Mouse (Mus musculus) granulocyte monocyte progenitor cell, adult 5-6 weeks (primary cell): ENCODE measurements around the gene Frmd8. TPM values are rescaled to one million over a fixed set of nuclear protein-coding genes. Genes with fewer than 3 reads are reported as not detected.

Source experiments
- ATAC-seq: replicated peaks from 2 replicates; pipeline ENCODE4 v1.8.0; 2016; ENCODE audit warnings: mild to moderate bottlenecking, moderate TSS enrichment, inconsistent platforms; ENCODE audit not compliant: poor library complexity, severe bottlenecking
- total RNA-seq, 2 experiments: library from RNA; stranded (forward) in 1 of 2; stranded (reverse) in 1 of 2; fragments of 200-712, 200-1000 nt in 1 of 2; fragments of >200 nt in 1 of 2; fragmentation: Nextera tagmentation in 1 of 2; gene quantifications; 2 replicates each; pipeline ENCODE4 v1.2.3; 2014 to 2017

Frmd8 gene
- total RNA-seq, 2 experiments from 2014 or later = 17.9 to 28.4 TPM

DNA sequence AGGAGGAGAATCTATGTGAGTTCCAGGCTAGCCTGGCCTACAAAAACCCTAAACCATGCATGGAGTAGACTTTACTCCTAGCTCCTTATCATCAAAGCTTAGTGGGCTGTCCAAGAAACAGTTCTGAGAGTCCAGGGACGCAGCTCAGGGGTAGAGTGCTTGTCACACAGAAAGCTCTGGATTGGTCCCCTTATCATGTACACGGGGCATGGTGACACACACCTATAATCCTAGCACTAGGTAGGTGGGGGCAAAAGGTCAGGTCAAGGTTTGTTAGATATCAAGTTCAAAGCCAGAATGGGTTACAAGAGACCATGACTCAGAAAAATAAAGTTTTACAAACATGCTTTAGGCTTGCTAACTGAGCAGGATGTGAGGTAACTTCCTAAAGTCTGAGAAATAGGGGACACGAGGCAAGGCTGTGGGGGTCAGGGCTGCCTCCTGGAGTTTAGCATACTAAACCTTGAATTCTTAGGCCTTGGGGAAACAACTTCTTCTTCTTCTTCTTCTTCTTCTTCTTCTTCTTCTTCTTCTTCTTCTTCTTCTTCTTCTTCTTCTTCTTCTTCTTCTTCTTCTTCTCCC is 12.3 kb upstream of the Frmd8 start:
- peak; percentile 50; the same call in 1 of the 2 replicates for ATAC-seq

- ATAC-seq = no peak
Measured at GRCm38 (mm10) chr19:5885838-5886237, 10.8 kb upstream of the Frmd8 start.

- ATAC-seq = no peak
Measured at GRCm38 (mm10) chr19:5883935-5884334, 8.9 kb upstream of the Frmd8 start.

GRCm38 (mm10) chr19:5882079-5882478 is 7.0 kb upstream of the Frmd8 start:
- ATAC-seq = peak; percentile 12

GRCm38 (mm10) chr19:5881155-5881554 is 6.1 kb upstream of the Frmd8 start:
- no peak for ATAC-seq

- no peak for ATAC-seq
Measured at GRCm38 (mm10) chr19:5879735-5880134, 4.7 kb upstream of the Frmd8 start.

DNA sequence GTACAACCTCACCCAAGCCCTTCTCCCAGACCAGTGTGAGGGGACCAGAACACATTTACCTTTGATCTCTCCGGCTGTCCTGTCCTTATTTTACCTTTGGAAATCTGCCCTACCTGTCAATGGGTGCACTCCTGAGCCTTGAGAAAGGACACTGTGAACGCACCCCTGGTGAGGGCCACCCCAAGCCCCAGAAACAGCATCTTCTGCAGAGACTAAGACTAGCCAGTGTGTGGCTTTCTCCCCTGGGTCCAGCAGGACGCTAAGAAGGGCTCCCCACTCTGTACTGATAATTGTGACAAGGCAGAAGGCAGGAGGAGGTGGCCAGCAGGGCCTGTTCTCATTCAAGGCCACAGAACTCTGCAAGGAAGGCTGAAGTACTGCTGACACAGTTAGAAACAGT is 3.8 kb upstream of the Frmd8 start:
- no peak for ATAC-seq

DNA sequence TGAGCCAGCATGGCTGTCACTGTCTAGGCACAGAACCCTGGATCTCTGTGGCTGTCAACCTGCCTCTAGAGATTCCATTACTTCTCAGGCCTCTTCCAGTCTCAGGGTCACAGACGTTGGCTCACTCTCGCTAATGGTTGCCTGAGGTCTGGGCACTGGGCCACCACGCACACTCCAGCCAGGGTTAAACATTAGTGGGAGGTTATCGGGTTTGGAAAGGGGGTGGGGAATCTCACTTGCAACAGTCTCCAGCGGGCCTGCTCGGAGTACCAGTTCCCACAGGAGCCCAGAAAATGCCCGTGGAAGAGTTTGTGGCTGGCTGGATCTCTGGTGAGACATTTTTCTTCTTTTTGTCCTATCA is 3.3 kb upstream of the Frmd8 start:
- ATAC-seq = no peak

DNA sequence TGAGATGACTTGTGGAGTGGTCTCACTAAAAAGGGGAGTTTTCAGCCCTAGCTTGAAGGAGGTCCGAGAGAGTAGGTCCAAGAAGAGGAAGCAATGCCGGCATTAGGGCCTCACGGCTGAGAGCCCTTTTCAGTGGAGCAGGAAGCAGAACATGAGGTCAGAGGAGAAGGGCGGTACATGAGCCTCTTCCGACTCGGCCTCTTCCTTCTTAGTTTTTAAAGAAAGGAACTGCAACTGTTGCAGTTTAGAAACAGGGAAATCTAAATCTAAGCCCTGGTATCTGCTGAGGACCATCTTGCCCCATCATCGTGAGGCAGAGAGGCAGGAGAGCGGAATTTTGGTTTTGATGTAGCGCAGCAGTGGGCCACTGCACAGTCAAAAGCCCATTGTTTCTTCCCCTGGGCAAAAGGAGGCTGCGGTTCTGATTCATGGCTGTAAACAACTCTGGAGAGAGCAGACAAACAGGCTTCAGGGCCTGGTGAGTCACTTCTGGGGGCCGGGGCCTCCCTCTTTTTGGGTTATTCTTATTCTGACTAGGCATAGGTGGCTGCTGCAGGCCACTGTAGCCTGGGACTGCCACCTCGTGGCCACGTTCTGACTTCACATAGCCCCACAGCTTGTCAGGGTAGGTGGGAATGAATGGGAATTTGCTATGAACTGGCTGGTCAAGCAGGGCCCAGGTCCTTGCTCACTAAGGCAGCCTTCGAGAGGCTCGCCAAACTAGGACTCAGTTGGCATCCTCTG is 2.7 kb upstream of the Frmd8 start, which contains the start of gene Slc25a45:
Gene Slc25a45, plus strand, starts transcription at position 191 of the 744 bp plus-strand sequence.
- ATAC-seq = peak; percentile 60

- no peak for ATAC-seq
Measured at GRCm38 (mm10) chr19:5874391-5874968, 594 bp downstream of the Frmd8 start.

- no peak for ATAC-seq
Measured at GRCm38 (mm10) chr19:5872931-5873556, 2.0 kb downstream of the Frmd8 start.

DNA sequence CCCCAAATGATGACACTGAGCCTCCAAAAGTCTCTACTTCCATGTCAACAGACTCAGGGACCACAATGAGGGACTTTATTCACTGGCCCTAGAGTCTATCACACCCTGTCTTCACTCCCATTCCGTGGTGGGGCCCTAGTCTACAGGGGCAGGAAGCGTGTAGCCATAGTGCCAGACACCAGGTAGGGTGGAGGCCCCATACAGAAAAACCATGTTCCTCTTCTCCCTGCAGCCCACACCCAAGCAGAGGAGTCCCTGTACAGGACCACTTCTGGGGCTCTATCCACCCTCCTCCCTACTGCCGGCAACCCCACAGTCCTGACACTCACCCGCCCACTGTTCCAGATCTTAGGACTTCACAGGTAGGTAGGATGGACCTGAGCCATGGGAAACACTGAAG is 2.5 kb downstream of the Frmd8 start:
- 0 out of 2 replicates have a peak, but pooled peaks have one; percentile 12 for ATAC-seq

DNA sequence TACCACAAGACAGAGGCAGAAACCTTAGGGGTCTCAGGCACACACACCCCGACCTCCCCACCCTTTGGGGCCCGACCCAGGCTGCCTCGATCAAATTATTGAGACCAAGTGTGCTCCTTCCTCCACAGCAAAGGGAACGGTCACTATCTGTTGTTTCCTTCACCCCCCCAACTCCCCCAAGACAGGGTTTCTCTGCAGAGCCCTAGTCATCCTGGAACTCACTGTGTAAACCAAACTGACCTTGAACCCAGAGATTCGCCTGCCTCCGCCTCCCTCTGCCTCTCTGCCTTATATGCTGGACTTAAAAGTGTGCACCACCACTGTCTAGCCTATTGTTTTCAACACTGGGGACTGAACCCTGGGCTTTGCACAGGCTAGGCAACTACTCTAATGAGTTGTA is 3.4 kb downstream of the Frmd8 start:
- no peak for ATAC-seq

DNA sequence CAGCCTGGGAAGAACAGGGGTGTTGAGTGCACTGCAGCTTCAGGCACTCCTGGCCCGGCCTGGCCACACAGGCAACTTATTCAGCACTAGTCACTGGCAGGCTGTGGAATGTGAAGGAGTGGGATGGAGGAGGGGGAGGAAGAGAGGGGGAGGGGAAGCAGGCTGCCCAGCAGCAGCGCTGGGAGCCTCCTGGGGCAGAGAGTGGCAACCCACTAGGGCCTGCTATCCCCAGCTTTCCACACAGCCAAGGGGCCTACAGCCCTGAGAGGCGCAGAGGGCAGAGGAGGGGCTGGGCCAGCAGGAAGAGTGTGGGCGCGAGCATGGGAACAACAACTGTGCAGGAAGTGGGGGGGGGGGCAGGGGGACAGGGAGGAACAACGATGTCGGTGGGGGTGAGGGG is 3.8 kb downstream of the Frmd8 start:
- no peak for ATAC-seq

GRCm38 (mm10) chr19:5868096-5868495 is 7.0 kb downstream of the Frmd8 start:
- ATAC-seq = no peak

GRCm38 (mm10) chr19:5864710-5865398 is 10.2 kb downstream of the Frmd8 start:
- ATAC-seq = no peak

DNA sequence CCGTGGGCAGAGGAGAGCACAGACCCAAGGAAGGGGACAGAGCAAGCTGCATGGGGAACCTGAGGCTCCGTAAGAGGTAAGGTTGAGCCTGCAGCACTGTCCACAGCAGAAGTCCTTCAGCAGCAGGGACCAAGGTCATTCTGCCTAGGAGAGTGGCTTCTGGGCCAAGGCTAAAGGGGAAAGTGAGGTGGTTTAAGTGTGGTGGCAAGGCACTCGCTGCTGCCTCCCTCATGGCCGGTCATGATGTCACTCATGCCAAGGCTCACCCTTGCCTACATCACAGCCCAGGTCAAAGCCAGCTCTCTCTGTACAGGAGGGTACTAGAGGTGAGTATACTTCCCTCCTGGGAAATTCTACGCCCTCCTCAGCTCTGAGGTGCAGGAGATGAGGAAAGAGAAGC is 11.3 kb downstream of the Frmd8 start:
- no peak for ATAC-seq

DNA sequence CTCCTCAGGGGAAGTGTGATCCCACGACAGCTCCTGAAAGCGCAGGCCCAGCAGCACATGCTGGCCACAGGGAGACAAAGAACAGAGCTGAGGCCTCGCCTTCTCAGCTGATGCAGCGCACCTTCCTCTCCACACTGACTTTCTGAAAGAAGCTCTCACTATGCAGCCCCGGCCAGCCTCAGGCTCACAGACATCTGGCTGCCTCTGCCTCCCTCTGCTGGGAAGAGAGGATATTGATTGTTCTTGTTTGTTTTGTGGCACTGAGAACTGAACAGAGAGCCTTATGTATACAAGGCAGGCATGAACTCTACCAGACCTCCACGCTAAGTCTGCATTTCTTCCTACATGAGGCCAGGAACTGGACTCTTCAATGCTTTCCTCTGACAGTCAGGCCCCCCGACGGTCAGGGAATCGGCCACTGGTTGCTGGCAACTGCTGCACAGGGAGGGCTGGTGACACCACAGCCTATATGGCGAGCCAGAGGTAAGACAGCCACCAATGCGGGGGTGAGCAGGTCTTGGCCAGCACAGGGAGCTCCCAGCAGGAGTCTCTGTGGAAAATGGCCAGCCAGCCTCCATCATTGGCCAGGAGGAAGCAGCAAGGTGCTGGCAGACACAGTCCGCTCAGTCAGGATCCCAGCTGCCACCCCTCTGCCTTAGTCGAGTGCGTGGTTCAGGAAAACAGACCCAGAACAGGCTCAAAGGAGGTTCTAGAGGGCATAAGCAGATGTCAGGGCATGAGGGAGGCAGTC is 12.6 kb downstream of the Frmd8 start:
- ATAC-seq = no peak

DNA sequence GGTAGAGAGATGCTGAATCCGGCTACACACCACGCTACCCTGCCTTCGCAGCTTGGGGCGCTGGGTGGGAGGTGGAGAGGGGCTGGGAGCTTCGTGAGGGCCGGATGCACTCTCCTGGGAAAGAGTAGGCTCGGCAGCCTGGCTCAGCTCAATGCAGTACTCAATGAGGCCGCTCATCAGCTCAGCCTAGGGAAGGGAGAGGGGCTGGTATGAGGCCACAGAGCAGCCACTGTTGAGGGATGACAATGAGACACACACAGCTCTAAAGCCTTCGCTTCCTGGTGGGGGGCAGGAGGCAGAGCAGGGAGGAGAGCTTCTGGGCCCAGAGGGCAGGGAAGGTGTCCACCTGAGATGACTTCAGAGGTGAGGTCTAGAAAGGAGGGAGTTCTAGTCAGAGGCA is 18.5 kb downstream of the Frmd8 start:
- no peak for ATAC-seq
